Mouse (Mus musculus): ENCODE measurements at regions not wholly inside any gene's neighbourhood (a gene's known extent, or its start where the extent isn't known, plus 50 kb on each side); places are given as distances from the start of the nearest gene placed in this dataset.

DNA sequence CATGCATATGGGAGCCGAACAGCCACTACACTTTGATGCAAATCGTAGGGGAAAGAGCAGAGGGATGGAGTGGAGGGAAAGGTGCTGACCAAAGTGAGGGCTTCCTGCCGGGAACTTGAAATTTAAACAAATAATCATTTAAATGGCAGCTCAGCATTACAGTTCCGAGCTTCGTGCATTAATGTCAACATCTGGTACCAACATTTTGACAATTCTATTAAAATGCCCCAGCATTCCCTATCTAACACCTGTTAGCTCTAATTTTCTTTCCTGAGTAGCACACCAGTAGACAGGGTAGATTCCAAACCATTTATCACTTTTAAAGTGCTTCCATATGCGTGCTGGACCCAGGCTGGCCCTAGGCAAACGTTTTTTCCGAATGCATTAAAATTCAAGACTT lies 178.1 kb downstream of the Emx2 start:
- intact Hi-C loops (cut with DNase I; ENCODE audit: low total_unique reads): no loop called here
- DNase-seq: no peak

DNA sequence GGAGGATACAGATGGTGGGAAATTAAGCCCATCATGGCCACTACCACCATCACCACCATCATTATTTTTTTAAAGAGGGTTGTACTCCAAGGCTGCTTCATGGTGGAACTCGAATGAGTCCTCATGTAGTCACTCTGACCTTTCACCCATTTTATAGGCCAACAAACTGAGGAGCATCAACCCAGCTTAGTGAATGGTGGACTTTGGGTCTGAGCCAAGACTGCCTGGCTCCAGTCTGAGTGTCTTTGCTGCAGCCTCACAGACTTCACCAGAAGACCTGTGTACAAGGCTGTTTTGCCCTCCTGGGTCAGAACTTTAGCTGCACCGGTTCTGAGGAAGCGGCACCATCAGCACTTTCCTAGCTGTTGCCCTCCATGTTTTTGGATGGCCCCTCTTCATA lies 184.4 kb downstream of the Emx2 start:
- no peak for DNase-seq
- intact Hi-C loops (cut with DNase I; ENCODE audit: low total_unique reads): no loop called here

- intact Hi-C loops (cut with DNase I; ENCODE audit: low total_unique reads): no loop called here
- DNase-seq: no peak
Measured at GRCm38 (mm10) chr19:59646231-59646630, 188.1 kb downstream of the Emx2 start.

DNA sequence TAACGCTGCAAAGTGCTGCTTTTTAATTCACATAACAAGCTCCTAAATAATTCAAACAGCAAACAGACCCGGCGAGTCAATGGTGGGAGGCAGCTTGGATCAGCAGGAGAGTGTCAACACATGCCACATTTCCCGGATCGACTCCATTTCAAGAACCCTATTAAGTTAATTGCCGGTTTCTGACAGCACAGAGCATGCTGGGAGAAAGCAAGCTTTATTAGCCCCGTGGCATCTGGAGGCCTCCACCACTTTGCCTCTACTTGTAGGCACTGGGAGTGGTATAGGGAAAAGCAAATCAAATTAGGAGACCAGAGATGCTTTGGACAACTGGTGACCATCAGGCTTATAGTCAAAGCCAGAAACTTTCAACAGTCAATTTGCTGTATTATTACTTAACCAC lies 188.5 kb downstream of the Emx2 start:
- intact Hi-C loops (cut with DNase I; ENCODE audit: low total_unique reads): no loop called here
- no peak for DNase-seq

GRCm38 (mm10) chr19:59649421-59649820 lies 191.2 kb downstream of the Emx2 start:
- no peak for DNase-seq
- intact Hi-C loops (cut with DNase I; ENCODE audit: low total_unique reads): no loop called here

DNA sequence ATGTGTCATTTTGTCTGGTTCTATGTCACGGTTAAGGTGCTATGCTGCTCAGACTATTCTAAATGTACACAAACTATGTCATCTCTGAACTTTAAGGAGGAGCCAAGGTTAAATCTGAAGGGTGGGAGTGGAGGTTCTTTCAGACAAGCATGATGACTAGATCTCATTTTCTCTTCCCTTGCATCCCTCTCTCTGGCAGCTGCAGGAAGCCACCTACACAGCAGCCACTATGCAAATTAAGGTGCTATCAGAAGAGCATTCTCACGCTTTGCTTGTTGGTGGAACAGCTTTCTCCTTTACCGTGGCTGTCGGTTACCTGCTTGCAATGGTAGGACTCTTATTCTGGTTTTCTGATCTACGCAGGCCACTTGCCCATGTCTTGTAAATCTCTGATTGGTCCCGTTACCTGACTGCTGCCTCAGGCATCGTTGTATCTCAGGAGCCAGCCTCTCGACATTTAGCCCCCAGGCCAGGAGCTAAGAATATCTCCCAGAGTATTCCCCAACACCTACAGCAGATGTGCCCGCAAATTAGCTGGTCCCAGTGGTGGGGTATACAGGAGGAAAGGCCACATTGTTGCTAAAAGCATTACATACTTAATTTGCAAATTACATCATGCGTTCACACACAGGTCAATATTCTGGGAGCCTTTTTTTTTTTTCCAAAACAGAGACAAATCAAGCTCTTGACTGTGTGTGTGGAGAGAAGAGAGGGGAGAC lies 192.6 kb downstream of the Emx2 start:
- intact Hi-C loops (cut with DNase I; ENCODE audit: low total_unique reads): no loop called here

DNA sequence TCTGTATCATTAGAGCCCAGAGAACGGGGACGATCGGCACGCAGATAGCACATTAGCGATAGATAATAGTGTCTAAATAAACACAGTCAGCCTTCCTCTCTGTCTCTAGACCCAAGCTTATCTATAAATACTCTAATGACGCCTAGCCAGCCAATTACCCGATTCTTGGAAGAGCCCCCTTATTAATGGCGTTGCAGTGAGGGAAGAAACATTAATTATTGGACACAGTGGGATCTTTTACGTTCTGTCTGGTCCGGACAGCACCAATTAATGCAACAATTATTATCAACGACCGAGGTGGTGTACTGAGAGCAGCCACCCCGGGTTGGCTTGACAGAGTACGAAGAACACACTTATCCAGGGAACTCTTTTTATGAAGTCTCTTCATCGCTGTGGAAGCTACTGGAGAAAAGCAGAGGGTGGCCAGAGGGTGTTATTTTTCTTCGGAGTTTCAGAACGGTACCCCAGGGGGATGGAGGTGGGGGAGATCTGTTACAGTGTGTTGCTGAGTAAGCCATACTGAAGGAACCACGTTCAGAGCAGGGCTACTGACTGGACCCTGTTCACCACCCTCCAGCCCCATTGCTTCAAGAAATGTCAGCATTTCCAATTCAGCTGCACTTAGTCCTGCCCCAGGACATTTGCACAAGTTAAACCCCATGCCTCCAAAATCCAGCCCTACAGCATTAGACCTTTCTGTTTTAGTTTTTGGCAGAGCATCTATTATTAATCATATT lies 195.6 kb downstream of the Emx2 start:
- intact Hi-C loops (cut with DNase I; ENCODE audit: low total_unique reads): no loop called here
- no peak for DNase-seq

More for the DNA sequence above, 192.6 kb downstream of the Emx2 start:
- DNase-seq: no peak

- DNase-seq: no peak
- intact Hi-C loops (cut with DNase I; ENCODE audit: low total_unique reads): no loop called here
Measured at GRCm38 (mm10) chr19:59655321-59655720, 197.1 kb downstream of the Emx2 start.

DNA sequence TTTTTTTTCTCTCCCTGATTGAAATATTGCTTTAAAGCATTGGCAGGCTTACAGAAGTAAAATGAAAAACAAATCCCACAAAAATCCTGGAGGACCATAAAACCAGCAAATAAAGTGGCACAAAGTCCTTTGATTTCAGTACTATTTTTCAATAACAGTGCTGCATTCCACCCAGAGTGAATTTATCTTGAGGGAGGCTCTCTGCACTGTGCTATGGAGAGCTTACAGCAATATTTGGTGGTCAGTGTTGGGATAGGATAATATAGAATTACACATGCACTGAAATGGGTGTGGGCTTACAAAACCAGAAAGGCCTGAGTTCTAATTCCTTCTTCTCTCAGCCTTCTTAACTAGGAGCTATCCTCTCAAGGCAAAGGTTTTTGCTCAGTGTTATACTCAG lies 211.6 kb downstream of the Emx2 start:
- intact Hi-C loops (cut with DNase I; ENCODE audit: low total_unique reads): no loop called here
- no peak for DNase-seq

DNA sequence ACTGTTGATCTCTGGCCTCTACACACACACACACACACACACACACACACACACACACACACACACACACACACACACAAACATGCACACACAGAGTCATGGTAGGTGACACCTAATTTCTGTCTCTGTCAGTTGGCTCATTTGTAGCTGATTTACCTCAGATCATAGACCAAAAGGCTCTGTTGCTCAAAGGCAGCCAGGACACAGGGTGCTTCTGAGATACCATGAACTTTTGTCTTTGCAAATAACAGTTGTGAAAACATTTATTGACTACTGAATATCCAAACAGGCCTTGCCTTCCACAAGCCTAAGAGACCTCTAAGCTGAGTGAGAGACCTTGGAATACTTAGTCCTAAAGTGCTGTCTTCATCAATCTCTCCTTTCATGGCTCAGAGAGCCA lies 215.4 kb downstream of the Emx2 start:
- intact Hi-C loops (cut with DNase I; ENCODE audit: low total_unique reads): no loop called here
- no peak for DNase-seq

DNA sequence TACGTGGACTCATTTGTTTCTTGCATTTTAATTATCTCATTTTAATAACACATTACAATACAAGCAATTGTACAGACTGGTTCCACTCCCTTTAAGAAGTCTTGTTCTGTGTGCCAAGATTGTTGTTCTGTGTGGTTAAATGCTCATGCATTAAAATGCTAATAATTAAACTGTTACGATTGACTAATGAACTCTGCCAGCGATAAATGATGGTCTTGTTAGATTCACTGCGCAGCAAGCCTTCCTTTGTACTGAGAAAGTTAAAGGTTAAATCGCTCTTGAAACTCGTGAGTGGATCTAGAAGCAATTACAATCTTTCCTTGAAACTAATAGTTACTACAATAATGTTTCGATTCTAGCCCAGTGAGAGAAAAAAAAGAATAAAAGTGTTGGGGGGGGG lies 221.0 kb downstream of the Emx2 start:
- DNase-seq: no peak
- intact Hi-C loops (cut with DNase I; ENCODE audit: low total_unique reads): no loop called here

DNA sequence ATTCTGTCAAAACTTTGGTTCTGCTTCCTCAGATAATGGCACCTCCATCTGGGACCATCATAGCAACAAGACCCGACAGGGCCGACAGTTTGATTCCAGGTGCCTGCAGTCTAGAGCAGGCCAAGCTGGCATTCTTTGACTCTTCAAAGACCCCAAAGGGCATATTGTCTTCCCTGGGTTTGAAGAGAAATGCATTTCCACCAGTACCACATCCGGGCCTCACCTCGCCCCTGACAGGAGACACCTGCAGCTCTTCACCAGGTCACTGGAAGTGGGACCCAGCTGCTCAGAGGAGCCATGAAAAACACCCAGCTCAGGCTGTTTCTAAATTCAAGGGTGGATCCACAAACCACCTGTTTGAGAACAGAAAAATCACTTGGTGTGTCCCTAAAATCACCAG lies 222.2 kb downstream of the Emx2 start:
- intact Hi-C loops (cut with DNase I; ENCODE audit: low total_unique reads): no loop called here
- no peak for DNase-seq

- intact Hi-C loops (cut with DNase I; ENCODE audit: low total_unique reads): no loop called here
- no peak for DNase-seq
Measured at GRCm38 (mm10) chr19:59684292-59684691, 226.1 kb downstream of the Emx2 start.

GRCm38 (mm10) chr19:59685826-59686717 lies 227.9 kb downstream of the Emx2 start:
- intact Hi-C loops (cut with DNase I; ENCODE audit: low total_unique reads): no loop called here
- no peak for DNase-seq

- DNase-seq: no peak
- intact Hi-C loops (cut with DNase I; ENCODE audit: low total_unique reads): no loop called here
Measured at GRCm38 (mm10) chr19:59687206-59687605, 229.0 kb downstream of the Emx2 start.

DNA sequence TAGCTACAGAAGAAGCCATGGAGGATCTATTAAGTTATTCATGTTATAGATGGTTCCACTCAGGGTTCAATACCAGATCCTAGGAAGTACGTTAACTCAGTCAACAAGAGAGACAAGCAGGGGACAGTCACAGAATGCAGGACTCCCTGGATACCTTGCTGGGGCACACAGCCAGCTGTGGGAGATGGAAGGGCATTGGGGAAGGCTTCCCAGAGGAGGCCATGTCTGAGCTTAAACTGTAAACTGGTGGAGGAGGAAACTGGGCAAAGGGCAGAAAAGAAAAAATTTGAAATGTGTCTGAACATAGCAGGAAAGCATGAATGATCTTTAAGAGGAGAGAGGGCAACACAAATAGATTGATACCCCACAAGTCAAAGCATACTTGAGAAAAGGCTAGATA lies 229.5 kb downstream of the Emx2 start:
- no peak for DNase-seq
- intact Hi-C loops (cut with DNase I; ENCODE audit: low total_unique reads): no loop called here

DNA sequence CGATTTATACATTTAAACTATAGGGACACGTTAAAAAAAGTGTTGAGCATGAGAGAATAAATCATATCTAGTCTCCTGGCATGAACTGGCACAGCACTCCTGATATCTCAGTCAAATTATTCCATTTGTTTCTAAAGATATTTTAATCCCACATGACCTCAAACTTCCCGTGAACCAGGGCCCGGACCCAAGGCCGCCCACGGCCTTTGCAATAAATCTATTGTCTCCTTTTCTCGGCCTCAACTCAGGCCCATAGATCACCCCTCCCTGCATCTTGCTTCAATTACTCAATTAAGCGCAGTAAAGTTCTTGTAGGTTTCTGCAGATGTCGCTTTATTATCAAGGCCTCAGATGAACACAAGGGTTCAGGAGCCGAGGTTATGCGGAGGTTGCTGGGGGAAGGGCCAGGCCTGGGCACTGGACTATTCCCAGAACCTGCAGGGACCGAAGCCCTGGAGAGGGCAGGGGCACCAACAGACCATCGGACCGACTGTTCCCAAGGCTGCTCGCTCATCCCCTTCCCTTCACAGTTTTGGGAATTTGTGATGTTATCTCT lies 233.4 kb downstream of the Emx2 start:
- DNase-seq: no peak
- intact Hi-C loops (cut with DNase I; ENCODE audit: low total_unique reads): no loop called here

GRCm38 (mm10) chr19:59697628-59698027 lies 239.5 kb downstream of the Emx2 start:
- intact Hi-C loops (cut with DNase I; ENCODE audit: low total_unique reads): no loop called here
- no peak for DNase-seq

GRCm38 (mm10) chr19:59700187-59700586 lies 242.0 kb downstream of the Emx2 start:
- DNase-seq: no peak
- intact Hi-C loops (cut with DNase I; ENCODE audit: low total_unique reads): no loop called here

- intact Hi-C loops (cut with DNase I; ENCODE audit: low total_unique reads): no loop called here
- DNase-seq: no peak
Measured at GRCm38 (mm10) chr19:59707106-59707505, 236.3 kb downstream of the Rab11fip2 start.

All from gastrocnemius, postnatal 14 days (tissue).